Mouse (Mus musculus) ES-E14 (cell line): ENCODE results near the gene Arhgef26. TPM values are rescaled to one million over a fixed set of nuclear protein-coding genes. Genes with fewer than 3 reads are reported as not detected.

Source experiments
- DNase-seq: peaks from one replicate; pipeline ENCODE4 v3.0.0-alpha.2; 2013; ENCODE audit warnings: low read depth, low spot score
- H3K27ac ChIP-seq: 2 replicates; pipeline ENCODE4 v1.5.1; 2012; ENCODE audit warnings: low read depth, mild to moderate bottlenecking, low read length, moderate library complexity, mixed read lengths; ENCODE audit not compliant: poor library complexity, insufficient read depth, severe bottlenecking
- H3K36me3 ChIP-seq: 2 replicates; pipeline ENCODE4 v1.6.1; 2012; ENCODE audit warnings: mild to moderate bottlenecking, low read length, moderate library complexity, mixed read lengths; ENCODE audit not compliant: control insufficient read depth, poor library complexity, insufficient read depth, severe bottlenecking
- H3K4me1 ChIP-seq, 2 experiments: fragments of 150-350 bp in 1 of 2; sonication (generic) in 1 of 2; 2 replicates each; pipeline ENCODE4 v1.6.1; 2012; ENCODE audit warnings: low read length in 2 of 2, mild to moderate bottlenecking in 1 of 2, mixed read lengths in 1 of 2; ENCODE audit not compliant: control insufficient read depth in 2 of 2, insufficient read depth in 2 of 2, poor library complexity in 1 of 2
- H3K4me3 ChIP-seq, 2 experiments: fragments of 150-350 bp in 1 of 2; sonication (generic) in 1 of 2; 2 replicates each; pipeline ENCODE4 v1.5.1; 2012; ENCODE audit warnings: low read length in 2 of 2, low read depth in 1 of 2, mild to moderate bottlenecking in 1 of 2, mixed read lengths in 1 of 2; ENCODE audit not compliant: insufficient read depth in 1 of 2, poor library complexity in 1 of 2, severe bottlenecking in 1 of 2
- H3K9ac ChIP-seq: 2 replicates; pipeline ENCODE4 v1.6.1; 2012; ENCODE audit warnings: low read depth, mild to moderate bottlenecking, low read length, mixed read lengths; ENCODE audit not compliant: poor library complexity, insufficient read depth, severe bottlenecking
- H3K9me3 ChIP-seq: fragments of 150-350 bp; sonication (generic); 2 replicates; pipeline ENCODE4 v1.6.1; 2012; ENCODE audit warnings: low read depth, mild to moderate bottlenecking, low read length; ENCODE audit not compliant: control insufficient read depth, insufficient read depth
- CHD2 ChIP-seq: IDR thresholded peaks from 2 replicates; pipeline ENCODE4 v1.6.1; 2014; ENCODE audit warnings: mild to moderate bottlenecking, low read depth, low read length, inconsistent platforms
- HCFC1 ChIP-seq: IDR thresholded peaks from 2 replicates; pipeline ENCODE4 v1.6.1; 2012; ENCODE audit warnings: low read length, inconsistent platforms, borderline replicate concordance; ENCODE audit not compliant: insufficient read depth
- MAFK ChIP-seq: IDR thresholded peaks from 2 replicates; pipeline ENCODE4 v1.6.1; 2014; ENCODE audit warnings: mild to moderate bottlenecking, low read depth, low read length, inconsistent platforms; ENCODE audit not compliant: insufficient read depth
- ZC3H11A ChIP-seq: IDR thresholded peaks from 2 replicates; pipeline ENCODE4 v1.6.1; 2012; ENCODE audit warnings: low read depth, mild to moderate bottlenecking, inconsistent platforms, low read length, borderline replicate concordance
- ZNF384 ChIP-seq: IDR thresholded peaks from 2 replicates; pipeline ENCODE4 v1.6.1; 2012; ENCODE audit warnings: low read depth, low read length, inconsistent platforms
- in situ Hi-C, 2 experiments: fragments of 600-800 bp; cut with MboI; formaldehyde crosslinking; loops; one replicate each; pipeline ENCODE4 v1.15.1; 2025; ENCODE audit warnings: low sequenced_read_pairs in 2 of 2, inconsistent platforms in 1 of 2; ENCODE audit not compliant: unreplicated experiment in 2 of 2
- total RNA-seq: library from RNA; depleted of rRNA; stranded (reverse); fragments of 300-350 nt; gene quantifications from 2 replicates; pipeline ENCODE4 v1.2.3, GENCODE M21; 2012

The Arhgef26 gene
- total RNA-seq, 1 experiment, result 5.9 TPM

DNA sequence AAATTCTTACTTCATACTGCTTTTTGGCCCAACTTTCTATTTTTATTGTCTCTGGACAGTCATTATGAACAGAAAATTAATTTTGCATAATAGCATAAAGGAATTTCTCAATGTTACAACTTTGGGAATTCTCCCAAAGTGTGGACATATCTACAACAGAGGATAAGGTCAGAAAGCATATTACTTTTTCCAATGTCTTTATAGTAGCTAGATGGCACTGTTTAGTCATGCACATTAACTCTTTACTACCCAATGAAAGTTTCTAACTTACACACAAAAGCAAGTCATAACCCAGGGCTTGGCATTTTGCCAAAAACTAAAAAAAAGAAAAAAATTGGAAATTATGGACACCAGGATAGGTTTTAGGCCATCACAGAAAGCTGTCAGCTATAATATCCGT is 132.0 kb downstream of the Arhgef26 start:
- H3K9me3 ChIP-seq, result no peaks in the 10 kb centered on the region
- H3K4me3 ChIP-seq, result no peak overlapping the region
- TF ChIP-seq ZNF384 (no peak), HCFC1 (no peak), MAFK (no peak), ZC3H11A (no peak), CHD2 (no peak)
- in situ Hi-C loops, result no loop called here
- DNase-seq, result no peak
- no peak overlapping the region for H3K27ac ChIP-seq
- no peaks in the 10 kb centered on the region for H3K4me1 ChIP-seq
- no peak overlapping the region for H3K9ac ChIP-seq
- peaks cover 14% of the 10 kb centered on the region for H3K36me3 ChIP-seq

DNA sequence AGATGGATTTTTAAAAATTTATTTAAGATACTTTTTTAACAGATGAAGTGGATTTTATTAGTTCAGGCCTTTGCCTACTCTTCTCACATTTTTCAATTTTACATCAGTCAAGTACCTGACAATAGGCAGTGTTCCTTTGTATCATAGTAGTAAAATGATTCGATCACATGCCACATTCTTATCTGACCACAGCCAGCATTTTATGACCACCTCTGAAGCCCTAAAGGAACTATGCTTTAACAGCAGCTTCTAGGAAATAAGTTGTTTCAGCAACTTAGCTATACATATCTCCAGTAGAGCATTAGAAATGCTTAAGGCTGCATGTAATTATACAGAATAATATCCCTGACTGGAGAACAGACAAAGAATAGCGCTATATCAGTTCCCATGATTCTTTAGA is 146.2 kb downstream of the Arhgef26 start:
- in situ Hi-C loops, result loop anchor here (25.0 kb wide), 1 partner anchor 1503 kb away; the partner anchor contains the start of gene Gmps (in 2 of the 2)
- no peak for DNase-seq
- TF ChIP-seq MAFK, result no peak
- no peak for TF ChIP-seq ZNF384
- TF ChIP-seq HCFC1, result no peak
- no peak for TF ChIP-seq CHD2
- no peak for TF ChIP-seq ZC3H11A
- no peak overlapping the region for H3K9ac ChIP-seq
- no peaks in the 10 kb centered on the region for H3K9me3 ChIP-seq
- peaks cover 10% of the 10 kb centered on the region for H3K36me3 ChIP-seq
- no peak overlapping the region for H3K27ac ChIP-seq
- H3K4me1 ChIP-seq, result no peaks in the 10 kb centered on the region
- H3K4me3 ChIP-seq, result no peak overlapping the region

GRCm38 (mm10) chr3:62492568-62492967 is 154.4 kb downstream of the Arhgef26 start:
- Histone ChIP-seq H3K9ac (no peak overlapping the region), H3K9me3 (no peaks in the 10 kb centered on the region), H3K36me3 (peaks cover 5% of the 10 kb centered on the region; the same call in 1 of the 2 replicates), H3K4me3 (no peak overlapping the region), H3K4me1 (no peaks in the 10 kb centered on the region), H3K27ac (no peak overlapping the region)
- in situ Hi-C loops, result loop anchor here (25.0 kb wide), 1 partner anchor 1495 kb away; the partner anchor contains the start of gene Gmps (in 2 of the 2)
- TF ChIP-seq CHD2, result no peak
- no peak for DNase-seq

- H3K4me3 ChIP-seq, result no peak overlapping the region
- H3K4me1 ChIP-seq, result no peaks in the 10 kb centered on the region
- TF ChIP-seq HCFC1 (no peak), ZC3H11A (no peak), ZNF384 (no peak), MAFK (no peak), CHD2 (no peak)
- H3K9me3 ChIP-seq, result no peaks in the 10 kb centered on the region
- H3K9ac ChIP-seq, result no peak overlapping the region
- H3K27ac ChIP-seq, result no peak overlapping the region
- no peak for DNase-seq
- in situ Hi-C loops, result loop anchor here (25.0 kb wide), 1 partner anchor 1488 kb away; the partner anchor contains the start of gene Gmps (in 2 of the 2)
- H3K36me3 ChIP-seq, result peaks cover 4% of the 10 kb centered on the region
These were observed 161.2 kb downstream of the Arhgef26 start for GRCm38 (mm10) chr3:62499327-62499726.
